Mouse (Mus musculus) ES-E14 (cell line): ENCODE results near the gene Depp1.

Experiments used
- HCFC1 ChIP-seq: IDR thresholded peaks from 2 replicates; pipeline ENCODE4 v1.6.1; 2012; ENCODE audit warnings: low read length, inconsistent platforms, borderline replicate concordance; ENCODE audit not compliant: insufficient read depth
- MAFK ChIP-seq: IDR thresholded peaks from 2 replicates; pipeline ENCODE4 v1.6.1; 2014; ENCODE audit warnings: mild to moderate bottlenecking, low read depth, low read length, inconsistent platforms; ENCODE audit not compliant: insufficient read depth
- ZC3H11A ChIP-seq: IDR thresholded peaks from 2 replicates; pipeline ENCODE4 v1.6.1; 2012; ENCODE audit warnings: low read depth, mild to moderate bottlenecking, inconsistent platforms, low read length, borderline replicate concordance
- ZNF384 ChIP-seq: IDR thresholded peaks from 2 replicates; pipeline ENCODE4 v1.6.1; 2012; ENCODE audit warnings: low read depth, low read length, inconsistent platforms

DNA sequence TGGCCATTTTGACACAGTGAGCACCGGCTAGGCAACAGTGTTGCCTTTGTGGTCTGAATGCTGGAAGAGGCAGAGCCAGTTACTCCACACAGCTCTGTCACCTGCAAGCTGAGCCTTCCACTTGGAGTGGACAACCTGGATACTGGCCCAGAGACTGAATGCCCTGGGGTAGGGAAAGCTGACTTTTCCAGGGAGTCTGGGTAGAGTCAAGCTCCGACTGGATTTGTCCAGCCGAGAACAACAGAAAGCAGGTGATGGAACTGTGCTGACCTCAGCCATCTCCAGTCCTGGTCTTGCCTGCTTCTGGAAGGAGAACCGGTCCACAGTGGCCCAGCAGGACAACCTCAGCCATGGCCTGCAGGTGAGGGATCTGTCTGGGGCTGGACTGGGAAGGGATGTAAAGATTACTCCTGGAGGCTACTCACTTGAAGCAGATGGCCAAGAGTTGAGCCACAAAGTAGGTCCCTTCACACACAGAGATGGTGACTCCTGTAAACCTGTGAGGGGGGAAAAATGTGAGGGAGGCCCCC, 47.6 kb downstream of the Depp1 start:
- TF ChIP-seq HCFC1 = no peak
- no peak for TF ChIP-seq ZC3H11A
- TF ChIP-seq ZNF384 = no peak
- TF ChIP-seq MAFK = no peak
